Mouse (Mus musculus): ENCODE data around the gene Ghr. TPM values are rescaled to one million over a fixed set of nuclear protein-coding genes. Genes with fewer than 3 reads are reported as not detected.

The Ghr gene
- 9.7 and 11.5 TPM in 2 replicates for polyA plus RNA-seq (2012; rRNA removed)

GRCm38 (mm10) chr15:3582807-3583636, at the start of gene Ghr:
TSS of gene Ghr (minus strand) at chr15:3583492.

DNA sequence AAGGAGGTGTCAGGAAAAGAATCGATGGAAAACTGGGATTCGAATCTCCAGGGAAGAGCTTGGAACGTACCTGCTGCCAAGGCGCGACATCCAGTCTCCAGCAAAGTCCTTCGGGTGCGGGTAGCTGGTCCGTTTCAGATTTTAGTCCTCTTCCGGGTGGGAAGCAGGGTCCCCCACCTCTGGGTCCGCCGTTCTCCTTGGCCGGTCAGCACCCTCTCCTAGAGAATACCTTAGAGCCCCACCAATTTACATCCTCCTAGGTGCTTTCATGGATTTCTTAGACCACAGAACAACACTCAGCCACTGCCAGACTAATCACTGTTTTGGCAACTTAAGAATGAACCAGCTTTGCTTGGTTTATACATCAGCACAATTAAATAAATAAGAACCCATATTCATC, 279.9 kb downstream of the Ghr start, which contains the start of gene Ccdc152:
Gene Ccdc152, minus strand, starts transcription at position 101 of the 400 bp plus-strand sequence.

DNA sequence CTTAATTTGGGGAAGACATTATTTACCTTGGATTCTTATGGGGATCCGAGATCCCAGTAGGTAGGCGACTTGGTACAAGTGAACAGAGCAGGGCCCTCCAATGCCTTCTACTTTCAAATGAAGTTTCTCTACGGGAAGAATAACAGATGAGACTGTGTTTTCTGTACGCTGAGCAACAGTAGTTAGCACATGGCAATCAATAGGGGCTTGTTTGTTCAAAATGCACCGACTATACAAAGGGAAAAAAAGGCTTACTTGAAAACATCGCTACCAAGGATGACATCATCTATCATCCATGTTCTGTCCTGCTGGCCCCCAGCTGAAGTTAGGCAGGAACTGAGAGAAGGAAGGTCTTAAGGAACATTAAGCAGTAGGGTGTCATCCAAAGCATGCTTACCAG, 315.0 kb downstream of the Ghr start, which contains the start of gene Selenop:
Gene Selenop, plus strand, starts transcription at position 301 of the 400 bp plus-strand sequence.

